Mouse (Mus musculus): ENCODE results near the gene Rabggtb.

Gene Rabggtb

DNA sequence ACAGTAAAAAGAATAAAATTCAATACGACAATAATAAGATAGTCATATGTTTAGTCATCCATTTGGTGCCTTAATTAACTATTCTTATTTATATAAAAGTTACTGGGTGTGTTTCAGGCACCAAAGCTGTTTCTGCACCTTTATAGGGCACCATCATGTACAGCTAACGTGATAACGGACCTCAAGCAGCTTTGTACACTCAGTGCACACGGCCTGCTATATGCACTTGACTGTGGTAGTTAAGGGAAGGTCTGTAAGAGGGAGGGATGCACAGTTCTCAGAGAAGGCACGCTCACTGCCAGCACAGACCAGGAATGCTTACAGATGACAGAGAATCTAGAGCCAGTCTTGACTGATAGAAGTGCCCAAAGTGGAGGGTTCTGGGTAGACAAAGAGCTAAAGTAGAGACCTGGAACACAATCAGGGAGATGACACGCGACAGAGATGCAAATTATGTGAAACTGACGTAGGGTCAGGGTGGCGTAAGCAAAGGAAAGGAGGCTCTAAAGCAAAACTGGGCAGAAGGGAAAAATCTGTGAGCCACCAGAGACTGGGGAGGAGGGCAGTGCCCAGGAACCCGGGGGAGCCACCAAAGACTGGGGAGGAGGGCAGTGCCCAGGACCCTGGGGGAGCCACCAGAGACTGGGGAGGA is 54.3 kb downstream of the Rabggtb start:
- no peak for DNase-seq

Measured in kidney, adult 18-20 months (tissue).